Mouse (Mus musculus) bone marrow, adult 2 months (tissue): ENCODE measurements at regions not wholly inside any gene's neighbourhood (a gene's known extent, or its start where the extent isn't known, plus 50 kb on each side); places are given as distances from the start of the nearest gene placed in this dataset.

Experiments used
- CTCF ChIP-seq: fragments of 200-500 bp; IDR thresholded peaks from 2 replicates; pipeline ENCODE4 v1.5.1; 2011; ENCODE audit warnings: low read length, control low read depth; ENCODE audit not compliant: control insufficient read depth, insufficient read depth
- POLR2A ChIP-seq: fragments of 200-500 bp; IDR thresholded peaks from 2 replicates; pipeline ENCODE4 v1.6.1; 2011; ENCODE audit warnings: low read depth, mild to moderate bottlenecking, control low read depth, low read length, borderline replicate concordance; ENCODE audit not compliant: control insufficient read depth

DNA sequence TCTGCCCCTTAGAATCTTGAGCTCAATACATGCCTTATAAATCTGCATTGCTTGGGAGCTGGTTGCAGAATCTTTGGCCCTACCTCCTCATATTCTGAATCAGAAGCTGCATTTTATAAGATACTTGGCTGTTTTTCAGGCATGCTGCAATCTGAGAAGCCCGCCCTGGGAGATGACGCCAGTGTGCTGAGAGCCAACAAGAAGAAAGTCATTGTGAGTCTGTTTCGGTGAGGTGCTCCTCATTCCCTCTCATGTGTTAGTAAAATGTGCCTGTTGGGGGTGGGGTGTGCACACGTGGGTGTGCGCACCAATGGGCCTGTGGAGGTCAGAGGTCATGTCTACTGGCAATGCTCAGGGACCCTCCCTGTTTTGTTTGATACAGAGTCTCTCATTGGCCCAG is 388.7 kb downstream of the Agtpbp1 start:
- TF ChIP-seq CTCF (no peak), POLR2A (no peak)
